Mouse (Mus musculus): ENCODE measurements around the gene Sp3. TPM values are rescaled to one million over a fixed set of nuclear protein-coding genes. Genes with fewer than 3 reads are reported as not detected.

Gene Sp3
- polyA plus RNA-seq, 1 experiment from 2014 or later: 48.9 TPM

DNA sequence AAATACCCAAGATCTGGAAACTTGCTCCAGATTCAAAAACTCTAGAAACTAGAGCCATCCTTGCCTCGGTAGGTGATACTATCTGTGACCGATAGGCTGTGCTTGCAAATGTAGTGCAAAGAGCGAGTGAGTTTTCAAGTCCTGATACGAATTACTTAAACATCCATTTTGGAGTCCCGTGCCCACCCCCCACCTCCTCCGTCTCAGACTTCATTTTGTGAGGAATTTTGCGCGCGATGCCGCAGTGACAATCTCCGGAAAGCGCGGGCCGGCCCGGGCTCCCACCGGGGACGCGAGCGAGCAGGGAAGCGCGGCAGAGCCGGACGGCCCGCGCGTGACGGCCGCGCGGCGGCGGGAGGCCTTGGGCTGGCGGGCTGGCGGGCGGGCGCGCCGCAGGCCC is 1.8 kb downstream of the Sp3 start:
- no peak for TF ChIP-seq CTCF (IDR thresholded peaks at IDR 0.05)
- CTCF ChIA-PET: no interaction called here
- ATAC-seq (peak; percentile 17), DNase-seq (ENCODE audit: low read depth, low spot score) (no peak)
- H3K27me3 ChIP-seq: no peaks in the 10 kb centered on the region
- POLR2A ChIA-PET: no interaction called here
- in situ Hi-C loops (cut with MboI; ENCODE audit: low pct_unique_long_range_greater_than_20kb): no loop called here

DNA sequence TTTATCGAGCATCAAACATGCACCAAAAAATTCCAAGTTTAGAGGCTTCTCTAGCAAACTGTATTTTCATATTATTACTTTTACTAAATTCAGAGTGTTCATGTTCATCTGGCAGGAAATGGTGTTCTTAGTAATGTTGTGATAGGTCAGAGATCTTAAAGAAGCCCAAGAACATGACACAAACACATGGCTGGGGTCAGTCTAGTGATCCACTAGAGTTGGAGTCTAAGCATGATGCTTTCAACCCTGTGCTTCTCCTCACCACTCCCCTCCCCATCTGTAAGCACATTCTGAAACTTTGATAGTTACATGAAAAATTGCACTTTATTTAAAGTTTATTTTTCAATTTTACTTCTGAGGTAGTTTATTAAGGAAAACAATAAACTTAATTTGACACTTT is 3.0 kb downstream of the Sp3 start:
- DNase-seq (ENCODE audit: low read depth, low spot score) (no peak), ATAC-seq (no peak)
- ChIA-PET POLR2A (no interaction called here), CTCF (no interaction called here)
- H3K27me3 ChIP-seq: no peaks in the 10 kb centered on the region
- TF ChIP-seq CTCF (IDR thresholded peaks at IDR 0.05): no peak
- in situ Hi-C loops (cut with MboI; ENCODE audit: low pct_unique_long_range_greater_than_20kb): no loop called here

DNA sequence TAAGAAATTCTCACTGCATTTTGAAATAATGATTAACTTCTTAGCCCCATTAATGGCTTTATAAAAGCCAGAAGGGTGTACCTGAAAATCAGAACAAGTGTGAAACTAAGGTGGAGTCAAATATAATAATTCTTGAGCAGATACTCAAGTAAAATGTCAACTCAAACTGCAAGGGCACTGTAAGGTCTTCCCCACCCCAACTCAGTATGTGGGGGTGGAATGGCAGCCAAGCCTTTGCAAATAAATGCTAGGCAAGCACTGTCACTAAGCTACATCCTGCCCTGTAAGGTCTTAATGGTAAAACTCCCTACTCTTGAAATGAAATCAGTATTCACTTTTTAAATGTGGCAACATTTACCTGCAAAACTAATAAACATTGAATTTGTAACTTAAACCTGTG is 4.2 kb downstream of the Sp3 start:
- CTCF ChIA-PET: no interaction called here
- TF ChIP-seq CTCF (IDR thresholded peaks at IDR 0.05): no peak
- ATAC-seq: no peak
- in situ Hi-C loops (cut with MboI; ENCODE audit: low pct_unique_long_range_greater_than_20kb): no loop called here
- no peak for DNase-seq (ENCODE audit: low read depth, low spot score)
- no peaks in the 10 kb centered on the region for H3K27me3 ChIP-seq
- POLR2A ChIA-PET: no interaction called here

DNA sequence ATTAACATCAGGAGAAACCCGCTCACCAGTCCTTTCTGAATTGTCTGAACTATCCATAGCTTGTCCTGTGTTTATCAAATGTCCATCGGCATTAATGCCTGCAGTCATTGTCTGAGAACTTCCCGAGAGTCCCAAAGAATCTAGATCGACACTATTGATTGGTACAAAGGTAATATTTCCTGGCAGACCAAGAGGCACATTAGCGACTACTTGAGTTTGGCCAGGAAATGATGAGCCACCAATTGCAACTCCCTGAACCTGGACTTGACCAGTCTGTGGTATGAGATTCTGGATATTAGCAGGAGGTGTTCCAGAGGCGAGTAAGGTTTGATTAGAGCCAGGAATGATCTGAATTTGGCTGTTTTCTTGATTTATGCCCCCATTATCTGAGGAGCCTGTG is 9.4 kb downstream of the Sp3 start:
- TF ChIP-seq CTCF (IDR thresholded peaks at IDR 0.05): no peak

DNA sequence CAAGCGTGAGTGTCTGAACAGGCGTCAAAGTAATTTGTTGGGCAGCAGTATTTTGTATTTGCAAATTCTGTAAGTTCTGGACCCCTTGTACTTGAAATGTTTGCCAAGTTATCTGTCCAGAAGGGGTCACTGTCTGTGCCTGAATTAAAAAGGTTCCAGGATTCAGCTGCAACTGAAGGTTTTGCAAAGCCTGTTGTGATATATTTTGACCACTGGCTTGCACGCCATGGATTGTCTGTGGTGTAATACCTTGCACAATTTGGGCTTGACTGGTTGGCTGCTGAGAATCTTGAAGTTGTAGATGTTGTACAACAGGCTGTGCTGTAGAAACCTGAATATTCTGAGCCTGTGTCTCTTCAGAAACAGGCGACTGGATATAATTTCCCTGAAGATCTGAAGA is 9.9 kb downstream of the Sp3 start:
- POLR2A ChIA-PET: no interaction called here
- no peaks in the 10 kb centered on the region for H3K27me3 ChIP-seq
- ATAC-seq (no peak), DNase-seq (ENCODE audit: low read depth, low spot score) (no peak)
- in situ Hi-C loops (cut with MboI; ENCODE audit: low pct_unique_long_range_greater_than_20kb): no loop called here
- TF ChIP-seq CTCF (IDR thresholded peaks at IDR 0.05): peak; percentile 32
- CTCF ChIA-PET: no interaction called here

More for the DNA sequence above, 9.4 kb downstream of the Sp3 start:
- no peak for ATAC-seq
- ChIA-PET POLR2A (no interaction called here), CTCF (no interaction called here)
- DNase-seq (ENCODE audit: low read depth, low spot score): no peak
- in situ Hi-C loops (cut with MboI; ENCODE audit: low pct_unique_long_range_greater_than_20kb): no loop called here
- H3K27me3 ChIP-seq: no peaks in the 10 kb centered on the region

DNA sequence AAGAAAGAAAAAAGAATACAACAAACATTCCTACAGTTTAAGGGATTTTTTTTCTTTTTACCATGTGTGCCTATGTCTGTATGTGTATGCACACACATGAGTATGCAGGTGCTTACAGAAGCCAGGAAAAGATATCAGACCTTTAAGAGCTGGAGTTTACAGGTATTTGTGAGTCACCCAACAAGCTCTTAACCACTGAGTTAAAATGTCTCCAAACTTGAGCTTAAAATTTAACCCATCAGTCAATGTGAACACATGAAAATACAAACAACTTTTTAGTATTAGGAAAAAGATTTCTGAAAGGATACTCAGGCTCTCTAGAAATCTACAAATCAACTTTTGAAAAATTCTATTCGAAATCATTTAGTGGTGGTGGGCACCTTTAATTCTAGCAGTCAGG is 11.7 kb downstream of the Sp3 start:
- no peak for DNase-seq (ENCODE audit: low read depth, low spot score)
- ChIA-PET CTCF (interaction anchor here (1.0 kb wide), 1 partner anchor 310 kb away, joined by 3 read pairs; no protein-coding TSS in a partner anchor), POLR2A (no interaction called here)
- in situ Hi-C loops (cut with MboI; ENCODE audit: low pct_unique_long_range_greater_than_20kb): no loop called here
- H3K27me3 ChIP-seq: no peaks in the 10 kb centered on the region
- ATAC-seq: no peak
- no peak for TF ChIP-seq CTCF (IDR thresholded peaks at IDR 0.05)

DNA sequence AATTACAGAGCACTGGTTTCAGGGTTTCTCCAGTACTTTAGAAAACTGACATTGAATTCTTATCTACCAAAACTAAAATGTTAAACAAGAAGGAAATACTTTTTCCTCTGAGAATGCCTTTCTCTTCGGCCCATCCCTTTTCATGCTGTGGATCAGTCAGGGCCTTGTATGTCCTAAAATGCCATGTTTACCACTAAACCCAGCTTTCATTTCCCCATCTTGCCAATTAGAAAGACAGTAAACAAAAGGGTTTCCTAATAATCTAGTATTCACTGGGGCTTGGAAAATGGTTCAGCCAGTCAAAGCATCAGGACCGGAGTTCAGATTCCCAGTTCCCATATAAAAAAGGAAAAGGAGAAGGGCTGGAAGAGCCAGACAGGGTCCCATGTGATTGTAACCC is 14.8 kb downstream of the Sp3 start:
- POLR2A ChIA-PET: no interaction called here
- TF ChIP-seq CTCF (IDR thresholded peaks at IDR 0.05): no peak
- ATAC-seq: no peak

DNA sequence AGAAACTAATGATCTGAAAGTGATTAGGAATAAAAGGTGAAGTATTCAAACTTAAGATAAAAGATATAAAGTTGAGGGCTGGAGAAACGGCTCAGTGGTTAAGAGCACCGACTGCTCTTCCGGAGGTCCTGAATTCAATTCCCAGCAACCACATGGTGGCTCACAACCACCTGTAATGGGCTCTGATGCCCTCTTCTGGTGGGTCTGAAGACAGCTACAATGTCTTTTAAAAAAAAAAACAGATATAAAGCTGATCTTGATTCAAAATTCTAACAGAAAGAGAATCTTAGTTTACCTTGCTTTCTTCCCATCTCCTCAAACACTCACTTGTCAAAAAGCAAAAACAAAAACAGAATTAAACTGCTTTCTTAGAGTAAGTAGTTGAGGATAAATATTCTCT is 23.8 kb downstream of the Sp3 start:
- TF ChIP-seq CTCF (IDR thresholded peaks at IDR 0.05): peak; percentile 40
- in situ Hi-C loops (cut with MboI; ENCODE audit: low pct_unique_long_range_greater_than_20kb): no loop called here
- ChIA-PET POLR2A (no interaction called here), CTCF (interaction anchor here (0.9 to 1.5 kb wide), 4 partner anchors 10 to 18 kb away, joined by 3 to 5 read pairs (median 4); no protein-coding TSS in a partner anchor)
- no peak for DNase-seq (ENCODE audit: low read depth, low spot score)
- ATAC-seq: no peak
- H3K27me3 ChIP-seq: no peaks in the 10 kb centered on the region

More for the DNA sequence above, 14.8 kb downstream of the Sp3 start:
- in situ Hi-C loops (cut with MboI; ENCODE audit: low pct_unique_long_range_greater_than_20kb): no loop called here
- CTCF ChIA-PET: no interaction called here
- DNase-seq (ENCODE audit: low read depth, low spot score): no peak
- H3K27me3 ChIP-seq: no peaks in the 10 kb centered on the region

DNA sequence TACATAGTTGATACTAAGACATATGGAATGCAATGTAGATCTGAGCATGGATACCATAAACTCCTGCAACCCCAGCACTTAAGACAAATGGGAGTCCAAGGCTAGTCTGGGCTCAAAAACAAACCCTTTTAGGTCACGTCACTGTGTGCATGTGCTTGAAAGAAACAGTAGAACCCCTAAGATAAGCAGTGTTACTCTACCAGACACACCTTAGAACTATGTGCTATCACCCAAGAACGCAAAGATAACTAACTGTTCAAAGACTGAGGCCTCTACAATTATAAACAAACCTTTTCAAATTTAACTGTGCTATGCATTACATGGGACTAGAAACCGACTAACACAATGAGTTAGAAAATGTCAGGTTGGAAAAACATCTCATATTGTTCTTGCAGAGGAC is 27.3 kb downstream of the Sp3 start:
- ChIA-PET POLR2A (interaction anchor here (0.6 kb wide), 1 partner anchor 452 kb away, joined by 3 read pairs; no protein-coding TSS in a partner anchor), CTCF (no interaction called here)
- no peaks in the 10 kb centered on the region for H3K27me3 ChIP-seq
- no peak for ATAC-seq
- TF ChIP-seq CTCF (IDR thresholded peaks at IDR 0.05): no peak
- in situ Hi-C loops (cut with MboI; ENCODE audit: low pct_unique_long_range_greater_than_20kb): no loop called here
- no peak for DNase-seq (ENCODE audit: low read depth, low spot score)

DNA sequence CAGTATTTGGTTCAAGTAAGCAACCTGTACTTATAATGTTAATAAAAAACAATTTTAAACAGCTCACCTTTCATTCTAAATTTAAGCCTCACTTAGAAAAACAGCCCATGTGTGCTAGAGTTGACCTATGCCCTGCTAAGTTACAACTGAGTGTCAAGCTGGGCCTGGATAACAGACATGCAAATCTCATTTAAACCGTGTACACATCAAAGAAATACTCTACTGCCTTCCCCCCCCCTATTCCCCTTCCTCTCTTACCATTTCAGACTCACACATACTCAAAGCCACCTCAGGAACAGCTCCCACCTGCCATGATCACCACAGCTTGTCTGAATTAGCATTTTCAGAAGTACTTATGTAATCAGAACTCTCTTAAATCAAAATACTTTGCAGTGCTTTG is 44.3 kb downstream of the Sp3 start:
- no peaks in the 10 kb centered on the region for H3K27me3 ChIP-seq
- in situ Hi-C loops (cut with MboI; ENCODE audit: low pct_unique_long_range_greater_than_20kb): no loop called here
- DNase-seq (ENCODE audit: low read depth, low spot score) (no peak), ATAC-seq (no peak)
- POLR2A ChIA-PET: no interaction called here
- CTCF ChIA-PET: interaction anchor here (0.9 to 1.3 kb wide), 2 partner anchors 9 to 343 kb away, joined by 3 read pairs; no protein-coding TSS in a partner anchor
- no peak for TF ChIP-seq CTCF (IDR thresholded peaks at IDR 0.05)

DNA sequence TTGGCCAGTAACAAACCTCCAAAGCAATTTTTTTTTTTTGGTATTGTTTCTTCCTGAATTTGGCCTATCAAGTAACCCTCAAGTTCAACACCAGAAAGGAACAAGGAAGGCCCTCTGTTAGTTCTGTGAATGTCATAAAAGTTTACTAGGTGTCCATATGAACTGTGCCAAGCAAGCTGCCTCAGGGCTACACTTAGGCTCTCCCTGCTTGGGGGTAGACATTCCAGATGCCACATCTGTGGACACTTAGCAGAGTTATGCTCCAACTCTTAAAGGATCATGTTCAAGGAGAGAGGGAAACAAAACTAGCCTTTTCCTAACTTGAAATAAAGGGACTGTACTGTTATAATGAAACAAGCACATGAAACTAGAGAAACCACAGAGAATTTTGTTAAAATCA is 48.1 kb downstream of the Sp3 start:
- ChIA-PET POLR2A (no interaction called here), CTCF (no interaction called here)
- DNase-seq (ENCODE audit: low read depth, low spot score): no peak
- in situ Hi-C loops (cut with MboI; ENCODE audit: low pct_unique_long_range_greater_than_20kb): no loop called here
- no peak for ATAC-seq
- no peak for TF ChIP-seq CTCF (IDR thresholded peaks at IDR 0.05)
- no peaks in the 10 kb centered on the region for H3K27me3 ChIP-seq

DNA sequence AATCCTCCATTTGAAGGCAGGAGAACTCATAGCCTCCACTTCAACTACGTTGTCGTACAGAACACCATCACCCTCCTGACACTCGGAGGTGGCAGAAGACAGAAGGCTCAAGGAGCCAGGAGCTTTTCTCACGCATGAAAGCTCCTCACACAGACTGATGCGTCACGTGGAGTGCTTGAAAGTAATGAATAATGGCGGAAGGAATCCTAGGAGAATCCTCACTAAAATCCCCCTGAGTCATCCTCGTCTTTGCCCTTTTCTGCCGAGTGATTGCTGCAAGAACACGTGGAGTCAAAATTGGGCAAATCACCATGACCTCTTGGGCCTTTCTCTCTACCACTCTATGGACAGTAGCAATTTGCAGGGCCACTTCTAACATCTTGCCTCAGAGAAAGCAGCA is 55.3 kb downstream of the Sp3 start:
- ATAC-seq: no peak
- ChIA-PET POLR2A (no interaction called here), CTCF (no interaction called here)
- no peak for TF ChIP-seq CTCF (IDR thresholded peaks at IDR 0.05)
- DNase-seq (ENCODE audit: low read depth, low spot score): peak; percentile 35
- in situ Hi-C loops (cut with MboI; ENCODE audit: low pct_unique_long_range_greater_than_20kb): no loop called here
- H3K27me3 ChIP-seq: no peaks in the 10 kb centered on the region
